Mouse (Mus musculus) MEL (cell line): ENCODE measurements around the gene Amz2. TPM values are rescaled to one million over a fixed set of nuclear protein-coding genes. Genes with fewer than 3 reads are reported as not detected.

Source experiments
- DNase-seq: peaks from one replicate; pipeline ENCODE4 v3.0.0; 2011; ENCODE audit warnings: low read depth, low spot score
- H3K27ac ChIP-seq: 2 replicates; pipeline ENCODE4 v1.5.1; 2012; ENCODE audit warnings: low read depth, mild to moderate bottlenecking, control low read depth, low read length, moderate library complexity; ENCODE audit not compliant: control insufficient read depth
- H3K27me3 ChIP-seq, 2 experiments: fragments of 150-350 bp in 1 of 2; sonication (generic) in 1 of 2; 2 replicates each; pipeline ENCODE4 v1.6.1; 2012; ENCODE audit warnings: low read length in 2 of 2, mild to moderate bottlenecking in 2 of 2, improper control_type of control experiment in 1 of 2, moderate library complexity in 1 of 2; ENCODE audit not compliant: insufficient read depth in 2 of 2, control insufficient read depth in 1 of 2
- H3K36me3 ChIP-seq, 2 experiments: 2 replicates each; pipeline ENCODE4 v1.6.1; 2012 to 2014; ENCODE audit warnings: low read length in 2 of 2, improper control_type of control experiment in 1 of 2, inconsistent platforms in 1 of 2, mild to moderate bottlenecking in 1 of 2; ENCODE audit not compliant: insufficient read depth in 2 of 2, control insufficient read depth in 1 of 2
- H3K4me1 ChIP-seq, 2 experiments: fragments of 150-350 bp in 1 of 2; sonication (generic) in 1 of 2; 2 replicates each; pipeline ENCODE4 v1.6.1; 2012; ENCODE audit warnings: low read length in 2 of 2, improper control_type of control experiment in 1 of 2, mild to moderate bottlenecking in 1 of 2; ENCODE audit not compliant: insufficient read depth in 2 of 2, control insufficient read depth in 1 of 2
- H3K4me3 ChIP-seq, 2 experiments: fragments of 150-350 bp in 1 of 2; sonication (generic) in 1 of 2; 2 replicates each; pipeline ENCODE4 v1.5.1; 2012; ENCODE audit warnings: low read depth in 2 of 2, low read length in 2 of 2, mild to moderate bottlenecking in 2 of 2, moderate library complexity in 2 of 2, control low read depth in 1 of 2, improper control_type of control experiment in 1 of 2; ENCODE audit not compliant: control insufficient read depth in 1 of 2, insufficient read depth in 1 of 2
- H3K79me2 ChIP-seq: 2 replicates; pipeline ENCODE4 v1.6.1; 2012; ENCODE audit warnings: mild to moderate bottlenecking, low read length, moderate library complexity; ENCODE audit not compliant: control insufficient read depth, poor library complexity, insufficient read depth
- H3K9ac ChIP-seq: 2 replicates; pipeline ENCODE4 v1.6.1; 2012; ENCODE audit warnings: low read depth, mild to moderate bottlenecking, control low read depth, low read length, moderate library complexity; ENCODE audit not compliant: control insufficient read depth, poor library complexity, severe bottlenecking
- H3K9me3 ChIP-seq: fragments of 150-350 bp; sonication (generic); replicated peaks from 2 replicates; pipeline ENCODE4 v1.6.1; 2012; ENCODE audit warnings: mild to moderate bottlenecking, low read length, improper control_type of control experiment, moderate library complexity; ENCODE audit not compliant: insufficient read depth
- BHLHE40 ChIP-seq: IDR thresholded peaks from 2 replicates; pipeline ENCODE4 v1.6.1; 2012; ENCODE audit warnings: low read depth, mild to moderate bottlenecking, inconsistent platforms, low read length, improper control_type of control experiment, borderline replicate concordance
- CHD1 ChIP-seq: IDR thresholded peaks from 2 replicates; pipeline ENCODE4 v1.6.1; 2012; ENCODE audit warnings: low read depth, mild to moderate bottlenecking, inconsistent platforms, low read length, improper control_type of control experiment
- CHD2 ChIP-seq: IDR thresholded peaks from 2 replicates; pipeline ENCODE4 v1.6.1; 2011; ENCODE audit warnings: low read length, improper control_type of control experiment
- CTCF ChIP-seq, 3 experiments: IDR thresholded peaks in 2 of 3; conservative IDR thresholded peaks in 1 of 3; 2 replicates each; pipeline ENCODE4 v1.5.1; 2011 to 2012; ENCODE audit warnings: low read length in 3 of 3, low read depth in 2 of 3, mild to moderate bottlenecking in 2 of 3, improper control_type of control experiment in 1 of 3, inconsistent platforms in 1 of 3, mixed read lengths in 1 of 3, moderate library complexity in 1 of 3; ENCODE audit not compliant: control insufficient read depth in 1 of 3, insufficient read depth in 1 of 3, poor library complexity in 1 of 3, severe bottlenecking in 1 of 3
- ELF1 ChIP-seq: IDR thresholded peaks from 2 replicates; pipeline ENCODE4 v1.6.1; 2014; ENCODE audit warnings: low read depth, mild to moderate bottlenecking, inconsistent platforms, low read length, improper control_type of control experiment, moderate library complexity
- GATA1 ChIP-seq: IDR thresholded peaks from 2 replicates; pipeline ENCODE4 v1.6.1; 2011; ENCODE audit warnings: low read depth, low read length, improper control_type of control experiment
- MAZ ChIP-seq: IDR thresholded peaks from 2 replicates; pipeline ENCODE4 v1.6.1; 2012; ENCODE audit warnings: low read depth, mild to moderate bottlenecking, inconsistent platforms, low read length, improper control_type of control experiment
- MEF2A ChIP-seq: IDR thresholded peaks from 2 replicates; pipeline ENCODE4 v1.6.1; 2014; ENCODE audit warnings: low read depth, mild to moderate bottlenecking, inconsistent platforms, low read length, improper control_type of control experiment; ENCODE audit not compliant: poor library complexity, insufficient replicate concordance, severe bottlenecking; ENCODE audit errors: extremely low read depth
- MYB ChIP-seq: IDR thresholded peaks from 2 replicates; pipeline ENCODE4 v1.6.1; 2011; ENCODE audit warnings: mild to moderate bottlenecking, low read depth, low read length, improper control_type of control experiment
- MYC ChIP-seq: IDR thresholded peaks from 2 replicates; pipeline ENCODE4 v1.6.1; 2011; ENCODE audit warnings: low read depth, mild to moderate bottlenecking, low read length, improper control_type of control experiment, moderate library complexity
- NRF1 ChIP-seq: IDR thresholded peaks from 2 replicates; pipeline ENCODE4 v1.6.1; 2014; ENCODE audit warnings: low read depth, mild to moderate bottlenecking, inconsistent platforms, low read length, improper control_type of control experiment, moderate library complexity; ENCODE audit not compliant: poor library complexity, insufficient read depth, severe bottlenecking
- POLR2AphosphoS2 ChIP-seq: IDR thresholded peaks from 2 replicates; pipeline ENCODE4 v1.6.1; 2011; ENCODE audit warnings: low read length, improper control_type of control experiment
- RCOR1 ChIP-seq: IDR thresholded peaks from 2 replicates; pipeline ENCODE4 v1.6.1; 2012; ENCODE audit warnings: low read depth, mild to moderate bottlenecking, inconsistent platforms, low read length, improper control_type of control experiment
- SMC3 ChIP-seq: IDR thresholded peaks from 2 replicates; pipeline ENCODE4 v1.6.1; 2011; ENCODE audit warnings: low read depth, low read length, improper control_type of control experiment
- TAL1 ChIP-seq: IDR thresholded peaks from 2 replicates; pipeline ENCODE4 v1.6.1; 2012; ENCODE audit warnings: mild to moderate bottlenecking, inconsistent platforms, low read length, moderate library complexity, mixed read lengths
- UBTF ChIP-seq: IDR thresholded peaks from 2 replicates; pipeline ENCODE4 v1.6.1; 2012; ENCODE audit warnings: low read depth, mild to moderate bottlenecking, inconsistent platforms, low read length, improper control_type of control experiment, moderate library complexity, borderline replicate concordance; ENCODE audit not compliant: insufficient read depth
- USF1 ChIP-seq: IDR thresholded peaks from 2 replicates; pipeline ENCODE4 v1.6.1; 2014; ENCODE audit warnings: low read depth, mild to moderate bottlenecking, inconsistent platforms, low read length, improper control_type of control experiment, moderate library complexity
- USF2 ChIP-seq, 2 experiments: IDR thresholded peaks; 2 replicates each; pipeline ENCODE4 v1.6.1; 2011 to 2012; ENCODE audit warnings: improper control_type of control experiment in 2 of 2, low read length in 2 of 2, borderline replicate concordance in 1 of 2, inconsistent platforms in 1 of 2, low read depth in 1 of 2, mild to moderate bottlenecking in 1 of 2; ENCODE audit not compliant: insufficient read depth in 1 of 2
- ZC3H11A ChIP-seq: IDR thresholded peaks from 2 replicates; pipeline ENCODE4 v1.6.1; 2012; ENCODE audit warnings: low read depth, mild to moderate bottlenecking, inconsistent platforms, low read length, improper control_type of control experiment
- polyA plus RNA-seq, 2 experiments: library from polyadenylated mRNA; stranded (reverse) in 1 of 2; unstranded in 1 of 2; fragments of >175 nt in 1 of 2; fragments of >200 nt in 1 of 2; gene quantifications; 2 replicates each; pipeline versions ENCODE4 v1.2.1 to v1.2.4; 2012; ENCODE audit warnings: low replicate concordance in 2 of 2, low read depth in 1 of 2; ENCODE audit not compliant: insufficient read length in 2 of 2, insufficient read depth in 1 of 2, missing spikeins in 1 of 2
- total RNA-seq: library from RNA; depleted of rRNA; stranded (reverse); fragments of 300-350 nt; gene quantifications from 2 replicates; pipeline ENCODE4 v1.2.3, GENCODE M21; 2012

Gene Amz2
- total and polyA plus RNA-seq, 3 experiments: 40.2 to 1,743 (median 47.1) TPM

DNA sequence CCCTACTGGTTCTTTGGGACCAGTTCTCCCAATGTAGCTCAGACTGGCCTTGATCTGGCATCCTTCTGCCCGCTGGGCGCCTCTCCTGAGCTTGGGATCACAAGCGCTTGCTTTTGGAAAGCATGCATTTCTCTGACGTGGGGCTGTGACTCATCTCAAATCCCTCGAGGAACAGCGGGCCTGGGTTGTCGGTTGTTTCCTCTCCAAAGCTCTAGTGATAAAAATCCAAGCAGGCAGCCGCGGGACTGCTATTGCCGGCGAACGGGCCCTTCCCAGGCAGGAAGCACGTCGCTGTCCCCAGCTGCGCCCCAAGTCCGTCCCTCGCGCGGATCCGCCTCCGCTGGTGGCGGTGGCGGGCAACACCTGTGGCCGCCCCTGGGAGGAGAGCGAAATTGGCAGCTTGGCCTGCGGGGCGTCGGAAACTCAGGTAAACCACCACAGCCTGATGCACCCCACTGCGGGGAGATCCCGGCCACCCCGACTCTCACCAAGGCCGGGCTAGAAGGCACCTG is 14.1 kb downstream of the Amz2 start (continued):
- TF ChIP-seq SMC3: peak; percentile 19; the same call in 1 of the 2 replicates
- no peak for TF ChIP-seq CHD2
- TF ChIP-seq RCOR1: no peak; the same call in 1 of the 2 replicates
- TF ChIP-seq CHD1: peak; percentile 93; the same call in 1 of the 2 replicates
- TF ChIP-seq NRF1: 0 out of 2 replicates have a peak, but pooled peaks have one; percentile 6
- peak; percentile 42; the same call in 1 of the 2 replicates for TF ChIP-seq POLR2AphosphoS2
- TF ChIP-seq USF2 (IDR thresholded peaks at IDR 0.05; ENCODE audit: borderline replicate concordance in 1 of 2, insufficient read depth in 1 of 2, low read depth in 1 of 2, low read length in 2 of 2): no peak
- no peak for TF ChIP-seq BHLHE40
- TF ChIP-seq MYB: no peak
- no peak for TF ChIP-seq UBTF
- TF ChIP-seq CTCF (IDR thresholded peaks at IDR 0.05 in 2 of 3, conservative IDR thresholded peaks at IDR 0.05 in 1 of 3; ENCODE audit: control insufficient read depth in 1 of 3, insufficient read depth in 1 of 3, low read depth in 2 of 3, low read length in 3 of 3, poor library complexity in 1 of 3, severe bottlenecking in 1 of 3): no peak; a peak in 1 of 6 replicates

DNA sequence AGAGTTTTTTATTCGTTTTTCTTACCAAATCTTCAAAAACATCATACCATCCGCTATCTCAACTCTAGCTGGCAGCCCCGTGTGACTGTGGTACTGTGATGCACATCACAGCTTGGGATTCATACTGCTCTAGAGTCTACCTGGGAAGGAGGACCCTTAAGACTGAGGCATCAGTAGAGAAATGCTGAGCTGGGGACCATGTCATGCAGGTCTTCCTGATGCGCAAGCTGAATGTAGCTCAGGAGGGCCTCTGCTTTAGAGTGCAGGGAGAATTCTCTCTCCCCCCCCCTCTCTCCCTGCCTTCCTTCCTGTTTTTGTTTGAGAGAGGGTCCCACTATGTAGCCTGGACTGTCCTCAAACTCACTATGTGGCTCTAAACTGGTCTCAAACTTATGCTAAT is 14.9 kb downstream of the Amz2 start:
- peak overlapping the region; percentile 82 for H3K9ac ChIP-seq
- TF ChIP-seq MAZ (no peak), TAL1 (no peak), CHD1 (no peak), USF1 (no peak), MEF2A (no peak), GATA1 (no peak), ELF1 (no peak), MYC (no peak), ZC3H11A (no peak), NRF1 (no peak)
- H3K4me1 ChIP-seq: peaks cover 0 to 7% of the 10 kb centered on the region in 2 experiments; a peak in 3 of 4 replicates
- H3K36me3 ChIP-seq: peaks cover 0 to 8% of the 10 kb centered on the region in 2 experiments; a peak in 1 of 4 replicates
- DNase-seq: peak; percentile 56
- no peaks in the 10 kb centered on the region for H3K9me3 ChIP-seq
- H3K79me2 ChIP-seq: peaks cover 2% of the 10 kb centered on the region; the same call in 1 of the 2 replicates
- H3K27me3 ChIP-seq: no peaks in the 10 kb centered on the region
- no peak overlapping the region for H3K27ac ChIP-seq
- peak overlapping the region; percentile 71 to 75 for H3K4me3 ChIP-seq
